Mouse (Mus musculus) MEL-GATA-1-ER (cell line): Measurements from ENCODE around the gene Pip5k1c.

ENCODE experiments used
- DNase-seq: peaks from one replicate; pipeline ENCODE4 v3.0.0-alpha.2; 2012; ENCODE audit warnings: low read depth; ENCODE audit errors: extremely low read depth

Gene Pip5k1c

GRCm38 (mm10) chr10:81323141-81323775 lies 30.5 kb downstream of the Pip5k1c start:
- no peak for DNase-seq

GRCm38 (mm10) chr10:81323791-81324530 lies 31.2 kb downstream of the Pip5k1c start:
- no peak for DNase-seq

DNA sequence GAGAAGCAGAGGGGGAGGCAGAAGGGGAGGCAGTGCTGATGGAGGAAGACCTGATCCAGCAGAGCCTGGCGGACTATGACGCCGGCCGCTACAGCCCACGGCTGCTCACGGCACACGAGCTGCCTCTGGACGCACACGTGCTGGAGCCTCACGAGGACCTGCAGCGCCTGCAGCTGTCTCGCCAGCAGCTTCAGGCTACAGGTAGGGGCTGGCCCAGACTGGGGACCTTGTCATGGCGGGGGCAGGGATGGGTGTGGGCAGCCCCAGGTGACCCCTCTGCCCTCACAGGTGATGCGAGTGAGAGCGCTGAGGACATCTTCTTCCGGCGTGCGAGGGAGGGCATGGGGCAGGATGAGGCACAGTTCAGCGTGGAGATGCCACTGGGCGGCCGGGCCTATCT lies 32.4 kb downstream of the Pip5k1c start:
- DNase-seq = no peak

DNA sequence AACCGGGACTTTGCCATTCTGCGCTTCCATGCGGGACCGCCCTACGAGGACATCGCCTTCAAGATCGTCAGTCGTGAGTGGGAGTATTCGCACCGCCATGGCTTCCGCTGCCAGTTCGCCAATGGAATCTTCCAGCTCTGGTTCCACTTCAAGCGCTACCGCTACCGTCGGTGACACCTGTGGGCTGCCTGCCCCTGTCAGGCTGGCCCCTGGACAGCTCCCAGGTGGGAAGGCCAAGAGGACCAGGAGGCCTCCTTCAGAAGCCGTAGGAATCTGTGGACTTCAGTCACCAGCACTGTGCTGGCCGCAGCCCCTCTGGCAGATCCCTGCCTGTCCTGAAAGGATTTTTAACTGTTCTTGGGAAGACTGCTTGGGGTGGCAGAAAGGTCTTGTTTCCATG lies 33.0 kb downstream of the Pip5k1c start:
- DNase-seq = no peak

DNA sequence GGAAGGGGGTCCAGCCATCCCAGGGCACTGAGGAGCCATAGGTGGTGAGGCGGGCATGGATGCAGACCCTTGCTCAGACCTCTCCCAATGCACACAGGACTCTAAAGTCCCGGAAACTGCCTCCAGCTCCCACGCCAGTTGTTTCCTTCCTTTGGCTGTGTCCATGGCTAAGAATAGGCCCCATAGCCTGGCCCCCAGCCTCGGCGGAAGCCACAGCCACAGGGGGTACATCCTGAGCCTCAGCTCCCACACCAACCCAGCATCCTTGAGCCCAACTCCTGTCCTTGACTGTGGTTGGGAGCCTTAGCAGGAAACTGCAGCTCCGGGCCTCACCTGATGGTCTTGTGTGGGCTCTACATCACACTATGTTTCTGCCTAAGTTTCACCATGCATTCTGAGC lies 34.1 kb downstream of the Pip5k1c start:
- no peak for DNase-seq

DNA sequence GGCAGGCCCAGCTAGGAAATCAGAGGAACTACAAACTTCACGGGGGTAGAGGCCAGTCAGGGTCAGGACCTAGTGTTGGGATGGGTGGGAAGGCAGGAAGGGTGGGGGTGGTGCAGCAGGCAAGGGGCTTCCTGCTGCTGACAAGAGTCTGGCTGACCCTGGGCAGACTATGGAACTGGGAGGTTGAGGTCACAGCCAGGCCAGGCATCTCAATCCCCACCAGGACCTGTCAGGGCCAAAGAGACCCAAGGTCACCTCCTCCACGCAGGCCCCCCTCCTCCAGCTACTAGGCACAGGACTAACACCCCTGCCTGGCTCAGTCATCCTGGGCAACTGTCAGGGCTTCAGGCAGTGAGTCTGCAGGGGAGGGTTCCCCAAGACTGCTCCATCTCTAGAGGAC lies 35.2 kb downstream of the Pip5k1c start:
- DNase-seq = no peak

GRCm38 (mm10) chr10:81328386-81328785 lies 35.6 kb downstream of the Pip5k1c start, which contains the start of gene Tbxa2r:
Gene Tbxa2r (plus strand): TSS chr10:81328731.
- no peak for DNase-seq

GRCm38 (mm10) chr10:81329194-81329975 lies 36.6 kb downstream of the Pip5k1c start:
- no peak for DNase-seq

DNA sequence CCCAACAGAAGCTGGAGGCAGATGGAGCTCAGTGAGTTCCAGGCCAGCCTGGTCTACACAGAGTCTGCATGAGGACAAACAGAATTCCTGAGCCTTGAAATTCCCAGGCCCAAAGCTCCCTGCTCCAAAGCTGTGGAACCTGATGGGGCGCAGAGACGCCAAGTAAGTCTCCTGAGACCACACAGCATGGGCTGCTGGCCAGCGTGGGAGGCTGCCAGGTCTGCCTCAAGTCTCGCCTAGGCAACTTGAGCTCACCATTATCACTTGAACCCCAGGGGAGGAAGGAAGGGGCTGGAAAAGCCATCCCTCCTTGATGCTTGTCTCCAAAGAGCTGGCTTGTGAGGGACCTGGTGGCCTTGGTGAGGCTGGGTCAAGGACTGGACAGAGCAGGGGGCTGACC lies 37.2 kb downstream of the Pip5k1c start:
- DNase-seq = no peak

GRCm38 (mm10) chr10:81332277-81332676 lies 39.5 kb downstream of the Pip5k1c start:
- DNase-seq = no peak

DNA sequence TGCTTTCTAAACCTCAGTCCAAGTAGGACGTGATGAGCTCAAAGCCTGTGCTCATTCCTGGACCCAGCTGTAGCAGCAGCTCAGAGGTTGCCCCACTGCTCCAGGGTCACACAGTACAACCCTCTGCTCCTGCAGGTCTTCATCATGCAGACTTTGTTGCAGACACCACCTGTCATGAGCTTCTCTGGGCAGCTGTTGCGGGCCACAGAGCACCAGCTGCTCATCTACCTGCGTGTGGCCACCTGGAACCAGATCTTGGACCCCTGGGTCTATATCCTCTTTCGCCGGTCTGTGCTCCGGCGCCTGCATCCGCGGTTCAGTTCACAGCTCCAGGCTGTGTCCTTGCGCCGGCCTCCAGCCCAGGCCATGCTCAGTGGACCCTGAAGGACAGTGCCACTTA lies 41.6 kb downstream of the Pip5k1c start:
- DNase-seq = no peak

DNA sequence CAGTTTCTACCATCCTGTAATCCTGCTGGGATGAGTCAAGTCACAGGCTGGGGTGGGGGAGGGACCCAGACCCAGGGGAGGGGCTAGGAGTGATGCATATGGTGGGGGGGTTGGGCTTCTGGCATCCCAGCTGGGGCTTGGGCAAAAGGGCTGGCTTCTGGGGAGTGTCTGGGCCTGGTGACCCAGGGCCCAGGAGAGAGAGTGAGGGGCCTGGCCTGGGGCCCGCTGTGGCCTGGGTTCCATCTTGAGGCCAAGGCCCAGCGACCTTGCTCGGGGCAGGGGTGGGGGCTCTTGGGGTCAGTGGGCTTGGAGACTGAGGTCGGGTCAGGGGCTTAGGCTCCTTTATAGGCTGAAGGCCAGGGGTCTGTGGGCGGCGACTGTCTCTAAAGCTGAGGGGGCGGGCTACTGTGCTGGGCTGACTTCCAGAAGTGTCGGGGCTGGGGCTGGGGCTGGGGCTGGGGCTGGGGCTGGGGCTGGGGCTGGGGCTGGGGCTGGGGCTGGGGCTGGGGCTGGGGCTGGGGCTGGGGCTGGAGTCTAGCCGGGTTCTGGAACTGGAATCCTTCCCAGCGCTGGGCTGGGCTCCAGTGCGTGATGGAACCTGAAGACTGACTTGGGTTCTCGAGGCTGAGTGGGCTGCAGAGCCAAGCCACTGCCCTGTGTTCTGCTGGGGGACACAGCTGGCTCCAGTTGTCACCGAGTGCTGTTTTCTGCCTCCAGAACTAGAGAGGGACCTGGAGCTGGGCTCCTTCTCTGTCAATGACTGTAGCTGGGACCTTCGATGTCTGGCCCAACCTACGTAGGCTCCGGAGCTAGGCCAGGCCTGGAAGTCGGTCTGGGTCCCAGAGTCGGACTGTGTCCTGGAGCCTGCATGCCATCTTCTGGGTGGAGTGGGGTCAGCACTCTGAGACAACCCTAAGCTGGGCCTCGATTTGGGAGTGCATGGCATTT lies 42.9 kb downstream of the Pip5k1c start:
- no peak for DNase-seq

- DNase-seq = no peak
Observed at GRCm38 (mm10) chr10:81336558-81336957, 43.8 kb downstream of the Pip5k1c start.

GRCm38 (mm10) chr10:81340551-81341332 lies 48.0 kb downstream of the Pip5k1c start:
- no peak for DNase-seq

GRCm38 (mm10) chr10:81341333-81341949 lies 48.7 kb downstream of the Pip5k1c start:
- DNase-seq = no peak

DNA sequence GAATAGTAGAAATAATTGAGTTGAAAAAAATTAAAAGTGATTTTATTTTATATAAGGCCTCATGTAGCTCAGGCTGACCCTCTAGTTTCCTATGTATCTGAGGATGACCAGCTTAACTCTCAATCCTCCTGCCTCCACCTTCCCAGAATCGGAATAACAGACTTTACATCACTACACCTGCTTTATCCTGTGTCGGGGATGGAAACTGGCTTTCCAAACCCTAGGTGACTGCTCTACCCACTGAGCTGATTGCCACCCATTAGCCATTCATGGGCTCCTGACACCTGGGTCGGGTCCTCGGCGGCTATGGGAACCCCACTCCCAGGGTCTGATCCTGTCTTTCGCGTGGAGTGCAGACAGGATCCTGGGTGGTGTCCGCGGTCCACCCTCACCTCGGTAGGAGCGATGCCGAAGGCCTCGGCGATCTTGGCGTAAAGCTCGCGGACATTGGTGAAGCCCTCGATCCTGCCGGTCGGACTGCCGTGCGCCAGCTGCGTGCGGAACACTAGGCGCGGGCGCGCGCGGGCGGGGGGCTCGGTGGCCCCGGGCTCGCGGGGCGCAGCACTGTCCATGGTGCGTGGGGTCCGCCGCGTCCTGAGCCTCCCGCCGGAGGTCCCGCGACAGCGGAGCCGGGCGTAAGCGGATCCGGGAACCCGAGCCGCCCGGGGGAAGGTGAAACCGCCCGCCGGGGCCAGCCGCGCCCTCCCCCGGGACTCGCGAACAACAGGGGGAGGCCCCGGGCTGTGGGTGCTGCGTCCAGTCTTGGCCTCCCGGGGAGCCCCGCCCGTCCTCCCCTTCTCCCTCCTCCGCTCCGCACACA lies 50.1 kb downstream of the Pip5k1c start, which contains the start of gene Gipc3:
TSS of gene Gipc3 (minus strand) at position 581 of the 820 bp plus-strand sequence.
- DNase-seq = no peak

DNA sequence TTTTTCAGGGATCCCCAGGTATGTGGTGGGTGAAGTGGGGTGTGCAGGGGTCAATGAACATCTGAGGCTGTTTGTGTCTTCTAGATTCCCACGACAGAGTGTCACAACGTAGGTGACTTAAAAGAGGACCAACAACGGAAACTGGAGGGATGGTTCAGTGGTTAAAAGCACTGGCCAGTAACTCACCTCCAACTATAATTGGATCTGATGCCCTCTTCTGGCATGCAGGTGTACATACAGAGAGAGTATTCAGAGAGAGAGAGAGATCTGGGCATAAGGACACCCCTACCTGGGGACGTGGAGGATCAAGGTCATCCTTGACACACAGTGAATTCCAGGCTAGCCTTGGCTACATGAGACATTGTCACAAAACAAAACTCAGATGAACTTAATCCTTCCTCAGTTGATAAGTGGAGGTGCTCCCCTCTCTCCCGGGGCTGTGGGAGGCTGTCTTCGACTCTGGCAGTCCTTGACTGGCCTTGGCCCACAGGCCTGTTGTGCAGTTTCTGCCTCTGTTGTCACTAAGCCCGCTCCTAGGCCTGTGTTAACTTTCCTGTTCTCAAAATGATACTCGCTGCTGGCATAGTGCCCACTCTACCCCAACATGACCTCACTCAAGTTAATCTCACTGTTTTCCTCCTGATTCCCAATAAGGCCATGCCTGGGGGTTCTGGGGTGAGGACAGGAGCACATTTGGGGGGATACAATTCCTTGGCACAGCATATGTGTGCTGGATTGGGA lies 51.8 kb downstream of the Pip5k1c start:
- DNase-seq = no peak

DNA sequence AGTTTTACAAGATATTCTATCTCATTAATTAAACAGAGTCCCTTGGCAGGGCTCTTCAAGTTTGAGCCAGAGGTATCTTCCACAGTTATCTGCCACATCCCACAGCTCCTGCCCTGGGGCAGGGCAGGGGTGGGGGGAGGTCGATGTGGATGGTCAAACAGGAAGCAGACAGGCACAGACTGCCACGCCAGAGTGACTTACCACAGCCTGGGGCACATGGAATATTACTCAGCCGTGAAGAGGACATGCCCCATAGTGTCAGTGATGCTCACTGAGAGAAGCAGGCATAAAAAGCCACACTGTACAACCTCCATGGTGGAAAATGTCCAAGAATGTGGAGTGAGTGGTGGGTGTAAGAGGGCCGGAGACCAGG lies 52.4 kb downstream of the Pip5k1c start:
- DNase-seq = no peak
